Comparison of ENCODE assay signal across 14 mouse cellular contexts in the genomic region with DNA sequence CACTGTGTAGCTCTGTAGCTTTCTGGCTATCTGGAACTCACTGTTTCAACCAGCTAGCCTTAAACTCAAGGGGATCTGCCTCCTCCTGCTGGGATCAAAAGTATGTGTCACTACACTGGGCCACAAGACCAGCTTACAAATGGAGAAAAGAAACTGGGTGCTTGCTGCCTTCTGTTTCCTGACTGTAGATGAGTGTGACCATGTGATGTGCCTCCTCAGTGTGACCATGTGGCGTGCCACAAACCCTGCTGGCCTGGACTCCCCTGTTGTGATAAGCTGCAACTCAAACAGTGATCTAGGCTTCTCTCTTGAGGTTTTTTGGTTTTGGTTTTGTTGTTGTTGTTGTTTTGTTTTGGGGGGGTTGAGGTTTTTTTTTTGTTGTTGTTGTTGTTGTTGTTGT.
"Had no signal": no experiment of that assay in that cellular context is flagged by ENCODE, and none has a peak within 500 bp of the region (broad histone marks: within the 10 kb centered on the region; RNA-seq: fewer than 3 reads in every experiment).

No protein-coding gene starts in this region.

- H3K9ac ChIP-seq: liver, embryonic 15.5 days had no signal

- H3K36me3 ChIP-seq: limb, embryonic 10.5 days; liver, embryonic 15.5 days; midbrain, embryonic 10.5 days had no signal

- H3K9me3 ChIP-seq: limb, embryonic 10.5 days; liver, embryonic 15.5 days; midbrain, embryonic 10.5 days had no signal

- H3K4me2 ChIP-seq: liver, embryonic 11.5 days; liver, embryonic 15.5 days had no signal

- ATAC-seq: lung, postnatal 0 days had no signal

- H3K4me3 ChIP-seq: limb, embryonic 10.5 days; liver, embryonic 15.5 days; midbrain, embryonic 10.5 days; myocyte had no signal

- H3K27ac ChIP-seq: kidney, postnatal 0 days; limb, embryonic 10.5 days; liver, embryonic 15.5 days; midbrain, embryonic 10.5 days; stomach, postnatal 0 days had no signal

- H3K27me3 ChIP-seq: liver, embryonic 15.5 days had no signal

- DNase-seq: kidney, adult 9 months; kidney, postnatal 36 days; lung, adult 2 months; lung, postnatal 36 days; midbrain, embryonic 14.5 days; thymus, postnatal 4 days had no signal
